Mouse (Mus musculus): ENCODE measurements around the gene Esr1.

Gene Esr1

DNA sequence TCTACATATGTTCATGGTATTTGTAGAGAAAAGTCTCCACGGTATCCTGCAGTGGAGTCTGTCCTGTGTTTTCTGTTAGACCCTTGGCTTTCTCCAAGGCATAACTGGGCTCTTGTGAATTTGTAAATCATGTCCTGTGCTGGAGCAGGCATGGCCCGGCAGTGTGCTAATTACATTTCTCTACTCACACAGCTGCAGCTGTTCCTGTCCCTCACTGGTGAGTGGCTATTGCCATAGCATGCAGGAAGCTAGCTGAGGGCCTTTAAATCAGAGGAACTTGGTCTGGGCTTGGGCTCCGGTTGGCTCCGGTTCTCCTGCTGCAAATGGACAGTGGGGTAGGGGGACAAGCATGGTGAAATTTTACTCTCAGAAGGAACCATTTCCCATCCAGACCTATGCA, 226.7 kb downstream of the Esr1 start:
- in situ Hi-C loops (cut with MboI, MseI): no loop called here

- in situ Hi-C loops (cut with MboI, MseI): no loop called here
Observed at GRCm38 (mm10) chr10:4841039-4841438, 229.6 kb downstream of the Esr1 start.

GRCm38 (mm10) chr10:4847523-4847922, 236.1 kb downstream of the Esr1 start:
- in situ Hi-C loops (cut with MboI, MseI): no loop called here

DNA sequence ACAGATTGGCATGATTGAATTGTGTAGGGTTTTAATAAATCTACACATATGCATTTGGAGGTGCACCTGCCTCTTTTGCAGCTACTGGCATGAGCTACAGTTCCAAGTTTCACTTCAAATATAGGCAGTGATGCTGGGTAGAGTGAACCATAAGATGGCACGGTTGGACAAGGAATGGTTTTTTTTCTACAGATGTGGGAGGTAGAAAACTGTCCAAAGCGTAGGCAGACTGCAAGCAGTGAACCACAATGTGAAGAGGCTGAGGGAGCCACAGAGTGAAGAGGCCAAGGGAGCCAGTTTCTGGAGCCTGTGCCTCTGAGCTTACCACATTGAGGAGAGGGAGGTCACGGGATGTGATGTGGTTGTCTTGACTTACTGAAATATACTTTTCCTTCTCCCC, 238.5 kb downstream of the Esr1 start:
- in situ Hi-C loops (cut with MboI, MseI): no loop called here

GRCm38 (mm10) chr10:4875076-4875737, 263.8 kb downstream of the Esr1 start:
- in situ Hi-C loops (cut with MboI, MseI): no loop called here

GRCm38 (mm10) chr10:4881391-4881790, 270.0 kb downstream of the Esr1 start:
- in situ Hi-C loops (cut with MboI, MseI): no loop called here

DNA sequence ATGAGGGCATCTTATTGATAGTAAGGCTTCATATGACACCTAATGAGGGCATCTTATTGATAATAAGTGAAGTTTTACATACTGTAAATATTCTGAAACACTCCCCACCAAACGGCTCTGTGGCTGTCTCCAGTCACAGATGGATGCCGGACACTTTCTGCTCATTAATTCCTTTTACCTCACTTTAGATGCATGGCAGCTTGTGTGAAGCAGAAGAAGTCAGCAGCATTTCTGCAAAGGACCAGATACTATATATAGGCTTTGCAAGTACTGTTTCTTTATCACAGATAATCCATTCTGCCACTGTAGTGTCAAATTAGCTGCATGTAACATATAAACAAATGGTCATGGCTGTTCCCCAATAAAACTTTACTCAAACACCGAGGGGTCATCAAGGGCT, 274.1 kb downstream of the Esr1 start:
- in situ Hi-C loops (cut with MboI, MseI): no loop called here

GRCm38 (mm10) chr10:4885961-4886360, 274.6 kb downstream of the Esr1 start:
- in situ Hi-C loops (cut with MboI, MseI): no loop called here

DNA sequence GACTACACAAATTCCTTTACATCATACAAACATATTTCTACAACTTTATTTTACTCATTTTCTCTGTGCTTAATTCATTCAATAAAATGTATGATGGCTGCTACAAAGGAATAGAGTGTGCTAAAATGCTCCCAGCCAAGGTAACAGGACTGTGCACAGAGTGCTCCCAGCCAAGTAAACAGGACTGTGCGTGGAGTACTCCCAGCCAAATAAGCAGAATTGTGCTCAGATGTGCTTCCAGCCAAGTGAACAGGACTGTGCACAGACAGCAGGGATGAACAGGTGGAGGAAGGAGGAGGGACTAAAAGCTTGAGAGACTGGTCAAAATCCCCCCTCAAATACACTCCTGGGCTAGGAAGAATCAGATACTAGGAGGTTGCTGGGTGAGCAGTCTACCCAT, 282.1 kb downstream of the Esr1 start:
- in situ Hi-C loops (cut with MboI, MseI): no loop called here

DNA sequence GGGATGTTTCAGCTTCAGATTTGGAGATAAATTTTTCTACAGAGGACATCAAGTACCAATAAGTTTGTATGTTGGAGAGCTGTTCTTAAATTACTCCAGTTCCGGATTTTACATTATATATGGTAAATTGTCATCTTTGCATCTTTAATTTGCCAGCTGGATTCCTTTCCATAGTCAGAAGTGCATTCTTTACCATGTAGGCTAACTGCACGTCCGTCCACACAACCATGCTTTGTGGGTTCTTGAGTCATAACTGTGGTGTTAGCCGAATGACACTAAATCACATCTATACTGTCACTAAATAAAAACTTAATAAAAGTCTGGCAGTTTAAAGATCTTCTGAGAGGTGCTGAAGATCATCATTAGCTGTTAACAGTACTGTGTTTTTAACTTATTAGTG, 286.4 kb downstream of the Esr1 start:
- in situ Hi-C loops (cut with MboI, MseI): no loop called here

- in situ Hi-C loops (cut with MboI, MseI): no loop called here
Observed at GRCm38 (mm10) chr10:4900324-4900723, 288.9 kb downstream of the Esr1 start.

GRCm38 (mm10) chr10:4909271-4909670, 297.9 kb downstream of the Esr1 start:
- in situ Hi-C loops (cut with MboI, MseI): no loop called here

- in situ Hi-C loops (cut with MboI, MseI): no loop called here
Observed at GRCm38 (mm10) chr10:4910451-4910850, 299.1 kb downstream of the Esr1 start.

DNA sequence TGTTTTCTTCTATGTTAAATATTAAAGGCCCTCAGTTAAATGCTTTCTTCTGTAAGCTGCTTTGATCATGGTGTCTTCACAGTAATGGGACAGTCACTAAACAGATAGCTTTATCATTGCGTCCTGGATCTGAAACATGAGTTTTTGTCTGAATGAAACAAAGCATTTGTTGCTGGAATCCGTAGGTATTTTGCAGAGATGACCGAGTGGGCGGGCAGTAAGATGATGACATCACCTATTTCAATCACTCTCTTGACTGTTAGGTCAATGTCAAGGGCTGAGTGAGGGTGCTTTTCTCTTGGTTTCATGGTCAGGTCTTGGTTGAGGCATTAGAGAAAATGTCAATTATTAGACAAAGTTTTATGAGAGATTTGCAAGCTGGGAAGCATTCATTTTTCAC, 307.7 kb downstream of the Esr1 start:
- in situ Hi-C loops (cut with MboI, MseI): no loop called here

DNA sequence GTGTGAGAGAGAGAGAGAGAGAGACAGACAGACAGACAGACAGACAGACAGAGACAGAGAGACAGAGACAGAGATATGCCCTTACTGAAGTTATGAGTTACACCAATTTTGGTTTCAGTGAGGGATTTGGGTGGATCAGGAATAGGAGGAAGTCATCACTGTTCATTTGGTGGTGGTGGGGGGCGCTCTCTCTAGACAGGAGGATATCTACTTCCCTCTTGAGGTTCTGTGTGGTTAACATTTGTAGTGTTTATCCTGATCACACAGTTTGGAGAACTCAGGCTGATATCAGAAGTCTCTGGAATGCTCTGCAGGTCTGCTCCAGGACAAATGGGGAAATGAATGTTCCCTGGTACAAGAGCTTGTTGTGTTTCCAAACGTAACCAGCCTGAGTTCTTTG, 312.2 kb downstream of the Esr1 start:
- in situ Hi-C loops (cut with MboI, MseI): loop anchor here (5.0 kb wide), 1 partner anchor 336 kb away; no protein-coding TSS in a partner anchor

DNA sequence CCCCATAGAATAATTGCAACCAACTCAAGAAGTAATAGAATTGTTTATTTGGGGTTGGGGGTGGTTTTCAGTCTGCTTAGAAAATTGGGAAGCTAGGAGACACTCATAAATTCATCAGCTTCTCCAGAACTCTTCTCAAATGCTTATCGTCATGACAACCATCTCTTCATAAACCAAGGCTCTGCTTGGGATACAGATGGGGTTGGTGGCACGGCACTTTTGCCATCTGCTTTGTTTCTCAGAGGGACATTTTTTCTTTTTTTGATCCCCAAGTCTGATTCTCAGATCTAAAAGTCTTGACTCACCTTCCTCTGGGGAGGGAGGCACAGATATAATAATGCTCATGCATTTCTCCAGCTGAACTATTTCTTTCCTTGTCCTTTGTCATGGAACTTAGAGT, 313.0 kb downstream of the Esr1 start:
- in situ Hi-C loops (cut with MboI, MseI): loop anchor here (5.0 kb wide), 1 partner anchor 337 kb away; no protein-coding TSS in a partner anchor

GRCm38 (mm10) chr10:4943148-4943547, 331.8 kb downstream of the Esr1 start:
- in situ Hi-C loops (cut with MboI, MseI): no loop called here

GRCm38 (mm10) chr10:4944725-4945124, 333.3 kb downstream of the Esr1 start:
- in situ Hi-C loops (cut with MboI, MseI): no loop called here

DNA sequence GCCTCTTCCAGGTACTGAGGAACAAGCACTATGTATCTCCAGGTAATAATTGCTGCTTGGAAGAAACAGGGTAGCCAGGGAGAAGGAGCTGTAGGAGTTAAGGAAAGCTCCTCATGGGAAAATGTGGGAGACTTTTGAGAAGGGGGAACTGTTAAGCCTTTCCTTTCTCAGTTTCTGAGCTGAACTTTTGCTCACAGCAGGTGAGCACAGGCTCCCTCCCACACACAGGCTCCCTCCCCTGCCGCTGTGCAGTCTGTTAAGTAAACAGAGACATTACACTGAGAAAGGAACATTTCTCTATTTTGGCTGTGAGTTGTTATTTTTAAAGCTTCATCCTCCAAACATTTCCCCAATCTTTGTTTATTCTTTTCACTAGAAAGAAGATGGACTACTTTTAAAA, 354.4 kb downstream of the Esr1 start:
- in situ Hi-C loops (cut with MboI, MseI): no loop called here

DNA sequence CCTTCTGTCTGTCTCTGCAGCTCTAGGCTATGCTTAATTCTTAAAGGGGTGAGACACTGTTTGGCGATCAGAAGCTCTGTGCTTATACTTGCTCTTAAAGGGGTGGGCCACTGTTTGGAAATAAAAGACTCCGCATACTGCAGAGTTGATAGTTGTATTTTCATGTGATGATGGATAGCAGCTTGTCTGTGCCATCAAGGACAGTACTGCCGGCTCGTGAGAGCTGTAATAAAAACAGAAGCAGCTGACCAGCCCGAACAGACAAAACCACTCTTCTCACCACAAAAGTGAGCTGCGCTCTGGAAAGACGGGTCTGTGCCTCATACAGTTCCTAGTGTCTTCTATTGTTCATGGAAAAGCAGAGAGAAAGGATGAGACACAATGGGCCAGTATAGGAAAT, 359.8 kb downstream of the Esr1 start:
- in situ Hi-C loops (cut with MboI, MseI): no loop called here

DNA sequence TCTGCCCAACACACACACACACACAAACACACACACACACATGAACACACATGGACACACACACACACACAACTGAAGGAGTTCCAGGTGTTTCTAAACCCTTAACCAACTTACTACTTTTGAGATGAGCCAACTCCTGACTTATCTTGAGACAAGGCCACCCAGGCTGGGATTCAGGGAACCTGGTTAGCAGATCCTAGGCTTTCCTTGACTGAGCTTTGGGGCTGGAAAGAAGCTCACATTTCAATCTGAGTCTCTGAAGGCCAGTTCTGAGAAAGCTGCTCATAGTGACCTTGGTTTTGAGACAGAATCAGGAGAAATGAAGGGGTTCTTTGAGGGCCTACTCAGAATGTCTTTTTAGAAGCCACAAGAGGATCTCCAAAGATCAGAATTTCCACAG, 360.2 kb downstream of the Esr1 start:
- in situ Hi-C loops (cut with MboI, MseI): no loop called here

GRCm38 (mm10) chr10:4972026-4972425, 360.6 kb downstream of the Esr1 start:
- in situ Hi-C loops (cut with MboI, MseI): no loop called here

- in situ Hi-C loops (cut with MboI, MseI): no loop called here
Observed at GRCm38 (mm10) chr10:4974246-4974645, 362.9 kb downstream of the Esr1 start.

DNA sequence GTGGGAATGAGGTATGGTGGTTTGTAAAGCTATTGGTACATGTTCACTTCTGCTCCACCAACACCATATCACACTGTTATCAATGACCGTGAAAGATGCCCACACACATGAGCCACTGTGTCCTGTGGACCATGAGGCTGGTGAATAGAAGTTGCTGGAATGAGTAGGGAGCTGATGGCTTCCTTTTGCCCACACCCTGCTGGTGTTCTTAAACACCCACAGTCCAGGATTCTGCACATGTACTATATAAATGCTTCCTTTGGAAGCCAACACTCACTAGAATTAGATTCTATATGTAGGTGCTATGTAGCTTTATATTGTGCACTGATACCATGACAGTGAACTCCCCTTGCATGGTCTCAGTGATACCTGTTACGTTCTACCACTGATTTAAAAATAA, 365.2 kb downstream of the Esr1 start:
- in situ Hi-C loops (cut with MboI, MseI): no loop called here

All from regulatory T cell (primary cell).